Mouse (Mus musculus): ENCODE measurements around the gene Olfr372. TPM values are rescaled to one million over a fixed set of nuclear protein-coding genes. Genes with fewer than 3 reads are reported as not detected.
"Not testable (repeated sequence)": the region's sequence is repeated elsewhere in the genome, so short reads cannot be mapped to it uniquely, and the experiment has no call there.

Gene Olfr372
- total and polyA plus RNA-seq, 3 experiments: not detected

DNA sequence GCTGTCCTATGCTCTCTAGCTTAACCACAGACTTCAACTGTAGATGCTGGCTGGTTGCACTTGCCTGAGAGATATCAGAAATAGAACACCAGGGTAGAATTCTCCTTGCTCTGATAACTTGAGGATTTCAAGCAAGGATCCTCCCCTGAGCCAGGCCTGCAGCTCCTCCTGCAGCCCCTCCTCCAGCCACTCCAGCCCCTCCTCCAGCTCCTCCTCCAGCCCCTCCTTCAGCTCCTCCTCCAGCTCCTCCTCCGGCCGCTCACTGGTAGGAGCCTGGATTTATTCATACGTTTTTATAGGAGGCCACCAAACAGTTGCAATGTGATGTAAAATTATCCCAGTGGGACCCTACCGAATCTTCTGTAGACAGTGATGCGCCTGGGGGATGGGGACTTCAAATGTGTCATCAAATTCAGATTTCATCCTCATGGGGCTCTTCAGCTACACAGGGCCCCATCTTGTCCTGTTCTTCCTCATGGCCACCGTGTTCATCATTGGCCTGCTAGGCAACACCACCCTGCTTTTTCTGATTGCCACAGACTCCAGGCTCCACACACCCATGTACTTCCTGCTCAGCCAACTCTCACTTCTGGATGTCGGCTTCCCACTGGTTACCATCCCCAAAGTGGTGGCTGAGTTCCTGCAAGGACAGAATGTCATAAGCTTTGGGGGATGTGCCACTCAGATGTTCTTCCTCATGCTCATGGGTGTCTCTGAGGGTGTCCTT lies 58.5 kb downstream of the Olfr372 start:
- H3K27me3 ChIP-seq (replicated peaks); H3K4me3 ChIP-seq (replicated peaks in 1 of 3; ENCODE audit: low read depth in 2 of 3, low read length in 2 of 3, poor library complexity in 1 of 3); H3K79me2 ChIP-seq (replicated peaks; ENCODE audit: control insufficient read depth, extremely low read depth, insufficient read depth, poor library complexity, severe bottlenecking); H3K9me3 ChIP-seq (replicated peaks; ENCODE audit: low read length); H3K4me1 ChIP-seq (ENCODE audit: control insufficient read depth in 1 of 2, insufficient read depth in 2 of 2); H3K9ac ChIP-seq (ENCODE audit: insufficient read depth, low read depth); H3K4me2 ChIP-seq (ENCODE audit: insufficient read depth, low read depth, poor library complexity, severe bottlenecking); DNase-seq (ENCODE audit: extremely low read depth); H3K27ac ChIP-seq (ENCODE audit: insufficient read depth, low read depth); dilution Hi-C loops (cut with MboI; ENCODE audit: extremely low pct_ligation_motif_present, extremely low pct_unique_long_range_greater_than_20kb, low sequenced_read_pairs); H3K36me3 ChIP-seq (replicated peaks in 1 of 2; ENCODE audit: control insufficient read depth in 1 of 2, insufficient read depth in 1 of 2, low read length in 1 of 2): not testable (repeated sequence)
- in situ Hi-C loops (cut with MboI; ENCODE audit: low pct_ligation_motif_present, low pct_unique_long_range_greater_than_20kb, low sequenced_read_pairs): loop anchor here (25.0 kb wide), 1 partner anchor 962 kb away; no protein-coding TSS in a partner anchor

- Histone ChIP-seq H3K36me3 (replicated peaks in 1 of 2; ENCODE audit: control insufficient read depth in 1 of 2, insufficient read depth in 1 of 2, low read length in 1 of 2) (no peaks in the 10 kb centered on the region), H3K27me3 (replicated peaks) (peaks cover 4% of the 10 kb centered on the region), H3K4me3 (replicated peaks in 1 of 3; ENCODE audit: low read depth in 2 of 3, low read length in 2 of 3, poor library complexity in 1 of 3) (no peak overlapping the region), H3K27ac (ENCODE audit: insufficient read depth, low read depth) (no peak overlapping the region), H3K9ac (ENCODE audit: insufficient read depth, low read depth) (no peak overlapping the region), H3K4me1 (ENCODE audit: control insufficient read depth in 1 of 2, insufficient read depth in 2 of 2) (no peaks in the 10 kb centered on the region), H3K79me2 (replicated peaks; ENCODE audit: control insufficient read depth, extremely low read depth, insufficient read depth, poor library complexity, severe bottlenecking) (no peaks in the 10 kb centered on the region), H3K4me2 (ENCODE audit: insufficient read depth, low read depth, poor library complexity, severe bottlenecking) (no peak overlapping the region), H3K9me3 (replicated peaks; ENCODE audit: low read length) (no peaks in the 10 kb centered on the region)
- TF ChIP-seq CHD1 (IDR thresholded peaks at IDR 0.05; ENCODE audit: low read depth, low read length) (no peak), USF1 (IDR thresholded peaks at IDR 0.05; ENCODE audit: low read depth, low read length) (no peak), GABPA (IDR thresholded peaks at IDR 0.05; ENCODE audit: insufficient replicate concordance, low read depth, low read length) (no peak), MAX (IDR thresholded peaks at IDR 0.05; ENCODE audit: low read length) (no peak), ZKSCAN1 (IDR thresholded peaks at IDR 0.05; ENCODE audit: borderline replicate concordance, low read depth, low read length) (no peak), ETS1 (conservative IDR thresholded peaks at IDR 0.05; ENCODE audit: low read depth, low read length) (no peak), CTCF (conservative IDR thresholded peaks at IDR 0.05 in 1 of 2, IDR thresholded peaks at IDR 0.05 in 1 of 2; ENCODE audit: low read depth in 2 of 2, low read length in 2 of 2) (peak; percentile 33 to 57; a peak in 3 of 4 replicates), RAD21 (IDR thresholded peaks at IDR 0.05; ENCODE audit: low read depth, low read length) (peak; percentile 49), NELFE (IDR thresholded peaks at IDR 0.05; ENCODE audit: low read depth, low read length) (no peak), SMC3 (IDR thresholded peaks at IDR 0.05; ENCODE audit: low read depth, low read length) (peak; percentile 24; the same call in 1 of the 2 replicates)
- dilution Hi-C loops (cut with MboI; ENCODE audit: extremely low pct_ligation_motif_present, extremely low pct_unique_long_range_greater_than_20kb, low sequenced_read_pairs): no loop called here
- no peak for DNase-seq (ENCODE audit: extremely low read depth)
- in situ Hi-C loops (cut with MboI; ENCODE audit: low pct_ligation_motif_present, low pct_unique_long_range_greater_than_20kb, low sequenced_read_pairs): loop anchor here (25.0 kb wide), 1 partner anchor 968 kb away; no protein-coding TSS in a partner anchor
Observed at GRCm38 (mm10) chr8:72105165-72105564, 64.1 kb downstream of the Olfr372 start.

DNA sequence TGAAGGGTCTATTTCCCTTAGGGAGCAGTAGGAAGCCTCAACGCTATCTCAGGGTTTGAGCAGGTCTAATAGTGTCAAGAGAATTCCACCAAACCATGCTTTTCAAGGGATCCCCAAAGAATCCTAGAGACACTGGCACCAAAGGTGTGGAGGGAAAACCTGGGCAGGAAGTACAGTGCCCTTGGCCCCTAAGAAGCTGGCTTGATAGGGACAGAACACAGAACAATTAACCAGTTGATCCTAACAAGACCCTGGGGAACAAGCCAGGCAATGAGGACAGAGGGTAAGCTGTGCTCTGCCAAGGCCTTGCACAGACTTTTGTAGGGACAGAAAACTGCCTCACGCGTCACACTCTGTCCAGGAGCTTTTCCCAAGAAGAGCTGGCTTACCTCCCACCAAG lies 65.7 kb downstream of the Olfr372 start, which contains the start of gene Olfr374:
Gene Olfr374, plus strand, starts transcription at position 301 of the 400 bp plus-strand sequence.
- Histone ChIP-seq H3K4me1 (ENCODE audit: control insufficient read depth in 1 of 2, insufficient read depth in 2 of 2) (peaks cover 2 to 6% of the 10 kb centered on the region in 2 experiments; a peak in 2 of 4 replicates), H3K4me3 (replicated peaks in 1 of 3; ENCODE audit: low read depth in 2 of 3, low read length in 2 of 3, poor library complexity in 1 of 3) (no peak within 1 kb of the TSS), H3K27me3 (replicated peaks) (peaks cover 4% of the 10 kb centered on the region), H3K79me2 (replicated peaks; ENCODE audit: control insufficient read depth, extremely low read depth, insufficient read depth, poor library complexity, severe bottlenecking) (no peaks in the 10 kb centered on the region), H3K4me2 (ENCODE audit: insufficient read depth, low read depth, poor library complexity, severe bottlenecking) (no peak within 1 kb of the TSS), H3K27ac (ENCODE audit: insufficient read depth, low read depth) (no peak within 1 kb of the TSS), H3K36me3 (replicated peaks in 1 of 2; ENCODE audit: control insufficient read depth in 1 of 2, insufficient read depth in 1 of 2, low read length in 1 of 2) (no peaks in the 10 kb centered on the region), H3K9ac (ENCODE audit: insufficient read depth, low read depth) (no peak within 1 kb of the TSS), H3K9me3 (replicated peaks; ENCODE audit: low read length) (no peaks in the 10 kb centered on the region)
- DNase-seq (ENCODE audit: extremely low read depth): no peak
- dilution Hi-C loops (cut with MboI; ENCODE audit: extremely low pct_ligation_motif_present, extremely low pct_unique_long_range_greater_than_20kb, low sequenced_read_pairs): no loop called here
- in situ Hi-C loops (cut with MboI; ENCODE audit: low pct_ligation_motif_present, low pct_unique_long_range_greater_than_20kb, low sequenced_read_pairs): loop anchor here (25.0 kb wide), 1 partner anchor 969 kb away; no protein-coding TSS in a partner anchor
- TF ChIP-seq TBP (conservative IDR thresholded peaks at IDR 0.05; ENCODE audit: low read depth, low read length) (no peak), ETS1 (conservative IDR thresholded peaks at IDR 0.05; ENCODE audit: low read depth, low read length) (no peak), E2F4 (IDR thresholded peaks at IDR 0.05; ENCODE audit: insufficient replicate concordance, low read depth, low read length) (no peak), ELF1 (IDR thresholded peaks at IDR 0.05; ENCODE audit: low read depth, low read length) (no peak), KAT2A (IDR thresholded peaks at IDR 0.05; ENCODE audit: insufficient replicate concordance, low read length) (no peak), UBTF (IDR thresholded peaks at IDR 0.05; ENCODE audit: low read depth, low read length) (no peak), RAD21 (IDR thresholded peaks at IDR 0.05; ENCODE audit: low read depth, low read length) (no peak), RCOR1 (conservative IDR thresholded peaks at IDR 0.05; ENCODE audit: low read depth, low read length) (no peak), USF2 (conservative IDR thresholded peaks at IDR 0.05; ENCODE audit: low read depth, low read length) (no peak), CTCF (conservative IDR thresholded peaks at IDR 0.05 in 1 of 2, IDR thresholded peaks at IDR 0.05 in 1 of 2; ENCODE audit: low read depth in 2 of 2, low read length in 2 of 2) (no peak), ZKSCAN1 (IDR thresholded peaks at IDR 0.05; ENCODE audit: borderline replicate concordance, low read depth, low read length) (no peak), MXI1 (IDR thresholded peaks at IDR 0.05; ENCODE audit: low read depth, low read length) (no peak), JUND (conservative IDR thresholded peaks at IDR 0.05; ENCODE audit: low read depth, low read length) (no peak), MYC (IDR thresholded peaks at IDR 0.05; ENCODE audit: low read depth, low read length) (no peak), ZNF384 (IDR thresholded peaks at IDR 0.05; ENCODE audit: low read depth, low read length) (no peak), IRF4 (IDR thresholded peaks at IDR 0.05; ENCODE audit: low read depth, low read length) (no peak), ZC3H11A (IDR thresholded peaks at IDR 0.05; ENCODE audit: low read depth, low read length) (no peak), NELFE (IDR thresholded peaks at IDR 0.05; ENCODE audit: low read depth, low read length) (no peak), MAX (IDR thresholded peaks at IDR 0.05; ENCODE audit: low read length) (no peak)

Measured in CH12.LX (cell line).